Mouse (Mus musculus) limb, embryonic 11.5 days (tissue): ENCODE measurements at regions not wholly inside any gene's neighbourhood (a gene's known extent, or its start where the extent isn't known, plus 50 kb on each side); places are given as distances from the start of the nearest gene placed in this dataset.

Experiments
- ATAC-seq: fragments of 200-750 bp; cut with Nextera tagmentation; 2 replicates; pipeline ENCODE4 v1.8.0; 2017; ENCODE audit warnings: low read depth; ENCODE audit not compliant: insufficient number of reproducible peaks, low FRiP score, low TSS enrichment
- DNase-seq: peaks from one replicate; pipeline ENCODE4 v3.0.0-alpha.2; 2015; ENCODE audit warnings: low spot score
- H3K27ac ChIP-seq: fragments of 300-500 bp; sonication (generic); replicated peaks from 2 replicates; pipeline ENCODE4 v1.5.1; 2014; ENCODE audit warnings: low read depth, mild to moderate bottlenecking, low read length
- H3K27me3 ChIP-seq: fragments of 300-500 bp; sonication (generic); 2 replicates; pipeline ENCODE4 v1.6.1; 2014; ENCODE audit warnings: mild to moderate bottlenecking, low read length, mixed read lengths; ENCODE audit not compliant: control insufficient read depth, insufficient read depth
- H3K36me3 ChIP-seq: fragments of 300-500 bp; sonication (generic); 2 replicates; pipeline ENCODE4 v1.6.1; 2014; ENCODE audit warnings: mild to moderate bottlenecking, low read length, moderate library complexity, mixed read lengths; ENCODE audit not compliant: control insufficient read depth, insufficient read depth
- H3K4me1 ChIP-seq: fragments of 300-500 bp; sonication (generic); 2 replicates; pipeline ENCODE4 v1.6.1; 2014; ENCODE audit warnings: low read length, mixed read lengths; ENCODE audit not compliant: control insufficient read depth, insufficient read depth
- H3K4me2 ChIP-seq: fragments of 300-500 bp; sonication (generic); 2 replicates; pipeline ENCODE4 v1.6.1; 2014; ENCODE audit warnings: low read depth, mild to moderate bottlenecking, moderate library complexity; ENCODE audit not compliant: severe bottlenecking
- H3K4me3 ChIP-seq: fragments of 300-500 bp; sonication (generic); 2 replicates; pipeline ENCODE4 v1.5.1; 2014; ENCODE audit warnings: low read depth, low read length
- H3K9ac ChIP-seq: fragments of 300-500 bp; sonication (generic); 2 replicates; pipeline ENCODE4 v1.6.1; 2014; ENCODE audit warnings: mild to moderate bottlenecking, low read length
- H3K9me3 ChIP-seq: fragments of 300-500 bp; sonication (generic); 2 replicates; pipeline ENCODE4 v1.6.1; 2016; ENCODE audit warnings: low read length; ENCODE audit not compliant: control insufficient read depth
- WGBS: fragments of 180-500 bp; shearing (Covaris S2); extraction: QIAGEN DNeasy Blood & Tissue Kit; methylation state at CpG from one replicate; pipeline ENCODE4 v1.1.7; 2014; 5-methylcytosine and 5-hydroxymethylcytosine counted together

DNA sequence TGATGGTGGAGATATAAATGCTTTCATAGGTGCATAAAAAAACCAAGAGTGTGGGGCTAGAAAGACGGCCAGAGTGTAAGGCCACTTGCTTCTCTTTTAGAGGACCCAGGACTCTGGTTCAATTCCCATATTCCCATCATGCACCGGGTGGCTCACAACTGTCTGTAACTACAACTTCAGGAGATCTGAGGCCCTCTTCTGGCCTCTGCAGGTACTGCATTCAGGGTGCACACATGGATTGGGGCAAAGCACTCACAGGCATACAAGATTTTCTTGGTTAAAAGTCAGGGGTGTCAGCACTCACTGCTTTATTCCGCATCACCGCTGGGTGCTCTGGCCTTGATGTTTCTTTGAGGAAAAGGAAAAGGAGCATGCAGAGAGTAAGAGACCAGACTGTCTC is 196.1 kb upstream of the A430005L14Rik start:
- Histone ChIP-seq H3K27me3 (no peaks in the 10 kb centered on the region), H3K27ac (no peak overlapping the region), H3K4me3 (no peak overlapping the region), H3K4me1 (no peaks in the 10 kb centered on the region), H3K9ac (no peak overlapping the region), H3K4me2 (no peak overlapping the region), H3K36me3 (no peaks in the 10 kb centered on the region), H3K9me3 (no peaks in the 10 kb centered on the region)
- DNase-seq (no peak), ATAC-seq (no peak)
- WGBS: 87% methylated on average over 4 of the region's 4 CpGs

DNA sequence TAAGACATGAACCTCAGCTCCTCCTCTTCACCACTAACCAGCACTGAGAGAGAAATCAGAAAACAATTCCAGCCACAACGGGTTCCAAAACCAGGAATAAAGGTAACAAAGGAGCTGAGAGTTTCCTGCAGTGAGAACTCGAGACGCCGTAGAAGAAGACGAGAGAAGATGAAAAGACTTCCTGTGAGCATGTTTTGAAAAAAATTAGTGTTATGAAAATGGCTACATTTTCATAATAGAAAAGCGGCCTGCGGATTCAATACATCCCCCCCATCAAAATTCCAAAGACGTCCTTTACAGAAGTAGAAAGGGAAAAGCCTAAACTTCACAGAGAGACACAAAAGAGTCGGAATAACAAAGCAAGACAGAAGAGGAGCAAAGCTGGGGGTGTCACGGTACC is 193.6 kb upstream of the A430005L14Rik start:
- WGBS: 79% methylated on average over 10 of the region's 10 CpGs
- H3K27ac ChIP-seq: no peak overlapping the region
- H3K27me3 ChIP-seq: no peaks in the 10 kb centered on the region
- no peak overlapping the region for H3K4me3 ChIP-seq
- no peaks in the 10 kb centered on the region for H3K4me1 ChIP-seq
- no peak for DNase-seq
- H3K9me3 ChIP-seq: no peaks in the 10 kb centered on the region
- no peak for ATAC-seq
- H3K36me3 ChIP-seq: no peaks in the 10 kb centered on the region
- no peak overlapping the region for H3K4me2 ChIP-seq
- no peak overlapping the region for H3K9ac ChIP-seq

GRCm38 (mm10) chr4:153767713-153768112 is 189.3 kb upstream of the A430005L14Rik start:
- no peak for DNase-seq
- no peak overlapping the region for H3K4me3 ChIP-seq
- WGBS: 91% methylated on average over 9 of the region's 9 CpGs
- no peak overlapping the region for H3K27ac ChIP-seq
- H3K9ac ChIP-seq: no peak overlapping the region
- ATAC-seq: no peak
- H3K4me1 ChIP-seq: no peaks in the 10 kb centered on the region
- no peaks in the 10 kb centered on the region for H3K27me3 ChIP-seq
- no peaks in the 10 kb centered on the region for H3K9me3 ChIP-seq
- no peaks in the 10 kb centered on the region for H3K36me3 ChIP-seq
- no peak overlapping the region for H3K4me2 ChIP-seq

DNA sequence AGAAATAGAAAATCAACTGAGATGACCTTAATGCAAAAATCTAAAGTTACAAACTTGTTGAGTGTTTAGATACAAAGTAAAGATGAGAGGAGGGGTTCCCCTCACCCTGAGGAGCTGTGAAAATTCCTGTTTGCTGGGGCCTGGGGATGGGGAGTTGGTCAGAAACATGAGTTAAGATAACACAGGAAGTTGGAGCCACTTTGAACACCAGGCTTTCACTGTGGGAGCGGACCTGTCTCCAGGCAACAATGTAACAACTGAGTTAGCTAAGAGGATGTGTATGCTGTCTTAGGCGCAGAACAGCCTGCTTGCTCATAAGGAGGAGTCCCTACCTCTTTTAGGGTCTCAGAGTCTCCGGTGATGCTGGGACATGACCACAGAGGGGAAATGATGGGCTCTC is 188.7 kb upstream of the A430005L14Rik start:
- Histone ChIP-seq H3K27ac (no peak overlapping the region), H3K27me3 (no peaks in the 10 kb centered on the region), H3K9me3 (no peaks in the 10 kb centered on the region), H3K9ac (no peak overlapping the region), H3K4me2 (no peak overlapping the region), H3K36me3 (no peaks in the 10 kb centered on the region), H3K4me1 (no peaks in the 10 kb centered on the region), H3K4me3 (no peak overlapping the region)
- ATAC-seq (no peak), DNase-seq (no peak)
- WGBS: 69% methylated on average over 3 of the region's 3 CpGs

DNA sequence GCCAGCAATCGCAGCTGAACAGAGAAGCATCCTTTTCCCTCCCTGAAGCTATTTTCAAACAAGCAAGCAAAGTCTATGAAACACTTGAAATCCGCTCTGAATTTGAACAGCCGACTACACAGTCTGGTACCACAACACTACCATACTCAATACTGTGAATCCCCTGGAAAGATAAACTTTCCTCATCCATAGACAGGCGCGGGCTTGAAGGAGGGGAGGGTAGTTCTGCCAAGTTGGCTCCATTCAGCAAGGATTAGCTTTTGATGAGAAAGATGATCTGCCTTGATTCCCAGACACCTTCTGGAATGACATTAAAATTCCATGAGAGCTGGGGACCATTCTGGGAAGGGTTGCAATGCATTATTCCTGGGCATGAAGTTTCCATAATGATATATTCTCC is 186.4 kb upstream of the A430005L14Rik start:
- H3K27ac ChIP-seq: no peak overlapping the region
- no peak overlapping the region for H3K9ac ChIP-seq
- no peaks in the 10 kb centered on the region for H3K36me3 ChIP-seq
- H3K9me3 ChIP-seq: no peaks in the 10 kb centered on the region
- no peak overlapping the region for H3K4me3 ChIP-seq
- H3K4me1 ChIP-seq: no peaks in the 10 kb centered on the region
- H3K4me2 ChIP-seq: no peak overlapping the region
- no peaks in the 10 kb centered on the region for H3K27me3 ChIP-seq
- DNase-seq (no peak), ATAC-seq (no peak)
- 84% methylated on average over 5 of the region's 5 CpGs for WGBS

GRCm38 (mm10) chr4:153780501-153780900 is 176.5 kb upstream of the A430005L14Rik start:
- H3K4me2 ChIP-seq: no peak overlapping the region
- no peak overlapping the region for H3K4me3 ChIP-seq
- 74% methylated on average over 2 of the region's 2 CpGs for WGBS
- H3K27ac ChIP-seq: no peak overlapping the region
- DNase-seq (no peak), ATAC-seq (no peak)
- no peaks in the 10 kb centered on the region for H3K36me3 ChIP-seq
- no peak overlapping the region for H3K9ac ChIP-seq
- no peaks in the 10 kb centered on the region for H3K27me3 ChIP-seq
- no peaks in the 10 kb centered on the region for H3K9me3 ChIP-seq
- H3K4me1 ChIP-seq: no peaks in the 10 kb centered on the region

GRCm38 (mm10) chr4:153781271-153781670 is 175.8 kb upstream of the A430005L14Rik start:
- no peak overlapping the region for H3K4me3 ChIP-seq
- DNase-seq (no peak), ATAC-seq (no peak)
- no peaks in the 10 kb centered on the region for H3K9me3 ChIP-seq
- H3K9ac ChIP-seq: no peak overlapping the region
- H3K36me3 ChIP-seq: no peaks in the 10 kb centered on the region
- H3K27me3 ChIP-seq: no peaks in the 10 kb centered on the region
- no peak overlapping the region for H3K4me2 ChIP-seq
- H3K27ac ChIP-seq: no peak overlapping the region
- H3K4me1 ChIP-seq: no peaks in the 10 kb centered on the region
- 84% methylated on average over 7 of the region's 7 CpGs for WGBS

DNA sequence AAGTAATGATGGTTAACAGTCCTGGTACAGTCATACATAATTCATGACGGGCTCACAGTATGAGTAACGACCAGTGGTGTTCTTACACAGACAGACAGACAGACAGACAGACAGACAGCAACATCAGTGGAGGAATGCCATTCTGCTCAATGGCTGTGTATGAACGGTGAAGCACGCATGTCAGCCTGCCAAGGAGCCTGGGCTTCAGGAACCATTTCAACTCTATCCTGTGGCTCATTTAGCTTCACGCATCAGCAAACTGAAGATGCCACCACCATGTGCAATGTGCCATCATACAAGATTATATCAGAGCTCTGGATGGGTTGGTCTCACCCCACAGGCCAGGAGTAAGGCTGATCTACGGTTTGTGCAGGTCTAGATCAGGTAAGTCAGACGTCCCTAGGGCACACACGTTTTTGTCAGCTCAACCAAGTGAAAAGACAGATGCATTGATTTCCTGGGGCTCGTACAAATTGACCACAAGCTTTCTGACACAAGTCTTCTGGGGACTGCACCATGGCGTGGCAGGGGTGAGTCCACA is 175.0 kb upstream of the A430005L14Rik start:
- H3K27me3 ChIP-seq: no peaks in the 10 kb centered on the region
- H3K27ac ChIP-seq: no peak overlapping the region
- ATAC-seq: no peak
- no peaks in the 10 kb centered on the region for H3K4me1 ChIP-seq
- 84% methylated on average over 10 of the region's 10 CpGs for WGBS
- no peak overlapping the region for H3K4me2 ChIP-seq
- H3K4me3 ChIP-seq: no peak overlapping the region
- no peaks in the 10 kb centered on the region for H3K36me3 ChIP-seq
- DNase-seq: no peak
- no peak overlapping the region for H3K9ac ChIP-seq
- no peaks in the 10 kb centered on the region for H3K9me3 ChIP-seq

DNA sequence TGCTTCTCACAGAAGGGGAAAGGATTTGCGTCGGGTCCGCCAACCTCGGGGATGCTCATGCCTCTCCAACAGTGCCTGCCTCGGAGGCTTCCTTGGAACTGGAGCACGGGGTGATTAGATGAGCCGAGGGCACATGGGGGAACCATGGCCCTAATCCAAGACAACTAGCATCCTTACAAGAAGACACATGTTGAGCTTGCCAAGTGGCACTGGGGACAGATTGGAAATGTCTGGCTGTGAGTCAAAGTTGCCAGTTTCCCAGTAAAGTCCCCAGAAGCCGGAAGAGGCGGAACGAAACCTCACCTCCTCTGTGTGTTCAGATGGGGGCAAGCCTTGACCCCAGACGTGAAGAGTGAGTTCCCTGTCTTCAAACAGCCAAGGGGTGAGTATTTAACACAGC is 172.6 kb upstream of the A430005L14Rik start:
- H3K4me1 ChIP-seq: peaks cover 2% of the 10 kb centered on the region; the same call in 1 of the 2 replicates
- no peak overlapping the region for H3K9ac ChIP-seq
- WGBS: 92% methylated on average over 11 of the region's 11 CpGs
- H3K27me3 ChIP-seq: no peaks in the 10 kb centered on the region
- H3K4me3 ChIP-seq: no peak overlapping the region
- no peak overlapping the region for H3K4me2 ChIP-seq
- ATAC-seq (no peak), DNase-seq (no peak)
- H3K36me3 ChIP-seq: no peaks in the 10 kb centered on the region
- H3K9me3 ChIP-seq: no peaks in the 10 kb centered on the region
- no peak overlapping the region for H3K27ac ChIP-seq
